In genomic region chr9:89228122-89228521, GRCm38 (mm10) we compare ENCODE assay signal across 21 mouse cellular contexts. TPM values are rescaled to one million over a fixed set of nuclear protein-coding genes. Genes with fewer than 3 reads are reported as not detected.
"Had no signal": no experiment of that assay in that cellular context is flagged by ENCODE, and none has a peak within 500 bp of the region (broad histone marks: within the 10 kb centered on the region; RNA-seq: fewer than 3 reads in every experiment).

No protein-coding gene starts in this region.

- DNase-seq: kidney, adult 8-10 months; kidney, postnatal 25 days; left cerebral cortex, postnatal 4 days; lung, embryonic 14.5 days; lung, postnatal 14 days; thymus, adult 2 months; thymus, postnatal 25 days had no signal

- H3K4me3 ChIP-seq: limb, embryonic 13.5 days; liver, embryonic 15.5 days; megakaryocyte, embryonic 14.5 days; midbrain, embryonic 15.5 days; neural tube, embryonic 12.5 days; stomach, embryonic 15.5 days had no signal

- H3K9ac ChIP-seq: limb, embryonic 13.5 days; liver, embryonic 15.5 days; lung, embryonic 14.5 days; midbrain, embryonic 15.5 days; neural tube, embryonic 12.5 days; stomach, embryonic 15.5 days had no signal

- H3K4me1 ChIP-seq: limb, embryonic 13.5 days; liver, embryonic 15.5 days; megakaryocyte, embryonic 14.5 days; midbrain, embryonic 15.5 days; neural tube, embryonic 12.5 days; stomach, embryonic 15.5 days had no signal

- H3K9me3 ChIP-seq: limb, embryonic 13.5 days; liver, embryonic 15.5 days; megakaryocyte, embryonic 14.5 days; midbrain, embryonic 15.5 days; neural tube, embryonic 12.5 days; stomach, embryonic 15.5 days had no signal

- H3K4me2 ChIP-seq: limb, embryonic 13.5 days; liver, embryonic 15.5 days; lung, embryonic 14.5 days; midbrain, embryonic 11.5 days; midbrain, embryonic 15.5 days; neural tube, embryonic 12.5 days; stomach, embryonic 15.5 days had no signal

- H3K27me3 ChIP-seq: limb, embryonic 13.5 days; liver, embryonic 15.5 days; megakaryocyte, embryonic 14.5 days; midbrain, embryonic 15.5 days; neural tube, embryonic 12.5 days; stomach, embryonic 15.5 days had no signal

- H3K27ac ChIP-seq: limb, embryonic 13.5 days; liver, embryonic 15.5 days; midbrain, embryonic 15.5 days; neural tube, embryonic 12.5 days; stomach, embryonic 15.5 days had no signal

- H3K36me3 ChIP-seq: limb, embryonic 13.5 days; liver, embryonic 15.5 days; midbrain, embryonic 15.5 days; neural tube, embryonic 12.5 days; stomach, embryonic 15.5 days had no signal

- ATAC-seq: intestine, embryonic 16.5 days; midbrain, embryonic 15.5 days had no signal

RNA-seq across cellular contexts. Expression of gene Gm29094, which starts 28.9 kb away (rescaled TPM):
- total RNA-seq: layer of hippocampus, adult 18-20 months; layer of hippocampus, postnatal 10 days; left cerebral cortex, postnatal 4 days; liver, adult 2 months; neutrophil, adult 5-6 weeks had no signal
- polyA plus RNA-seq: limb, embryonic 13.5 days; liver, adult 2 months; lung, embryonic 14.5 days; midbrain, embryonic 15.5 days; neural tube, embryonic 12.5 days; spleen, adult 2 months; testis, adult 2 months; thymus, adult 2 months had no signal

RNA-seq across cellular contexts. Expression of gene Bcl2a1b, which starts 29.1 kb away (rescaled TPM):
- polyA plus RNA-seq: testis, adult 2 months had no signal
